Comparison of ENCODE assay signal across 10 mouse cellular contexts in the genomic region with DNA sequence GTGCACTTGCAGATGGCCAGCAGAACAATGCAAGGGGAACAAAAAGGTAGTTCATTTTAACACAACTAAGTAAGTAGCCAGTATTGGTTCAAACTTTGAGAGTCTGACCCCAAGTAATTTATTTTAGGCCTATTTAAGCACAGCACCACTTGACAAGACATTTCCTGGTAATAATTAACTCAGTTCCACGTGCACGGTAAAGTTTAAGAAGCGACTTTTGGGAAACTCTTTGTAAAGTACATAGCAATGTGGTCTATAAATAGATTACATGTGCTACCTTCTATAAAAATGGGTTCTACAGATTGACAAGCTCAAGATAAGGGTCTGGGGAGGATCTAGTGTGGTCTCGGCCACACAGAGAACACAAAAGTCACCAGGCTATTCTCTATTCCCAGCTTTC. TPM values are rescaled to one million over a fixed set of nuclear protein-coding genes. Genes with fewer than 3 reads are reported as not detected.
DNase-seq lines count a peak whose midpoint lies in the region; ATAC-seq lines count a peak whose summit lies in the region.
"Had no signal": no experiment of that assay in that cellular context is flagged by ENCODE, and none has a peak within 500 bp of the region (broad histone marks: within the 10 kb centered on the region; RNA-seq: fewer than 3 reads in every experiment).

No protein-coding gene starts in this region.

- H3K27ac ChIP-seq in hindbrain, embryonic 11.5 days (ENCODE audit: low read depth, low read length) = peak overlapping the region; percentile 43; the same call in 1 of the 2 replicates
- H3K27ac ChIP-seq in hindbrain, embryonic 13.5 days = no peak overlapping the region
- H3K27ac ChIP-seq in neural tube, embryonic 13.5 days (replicated peaks) = peak overlapping the region; percentile 78
- H3K27ac ChIP-seq in limb, embryonic 13.5 days = peak overlapping the region; percentile 94; the same call in 1 of the 2 replicates

- no peak for DNase-seq in hindbrain, embryonic 11.5 days (ENCODE audit: low spot score)
- no peak for DNase-seq in neural tube, embryonic 10.5 days (ENCODE audit: extremely low spot score, low spot score)
- peak; percentile 71 for DNase-seq in yolk sac, embryonic 10.5 days (ENCODE audit: low spot score)
- DNase-seq in adrenal gland, postnatal 14 days = no peak
- no peak for DNase-seq in left cerebral cortex, adult 8-10 months (ENCODE audit: low spot score in 2 of 2)
- DNase-seq: adrenal gland, postnatal 36 days had no signal

- H3K9me3 ChIP-seq in hindbrain, embryonic 11.5 days (ENCODE audit: control insufficient read depth, low read length) = no peaks in the 10 kb centered on the region
- no peaks in the 10 kb centered on the region for H3K9me3 ChIP-seq in hindbrain, embryonic 13.5 days
- H3K9me3 ChIP-seq in neural tube, embryonic 13.5 days = no peaks in the 10 kb centered on the region
- no peaks in the 10 kb centered on the region for H3K9me3 ChIP-seq in limb, embryonic 13.5 days
- H3K9me3 ChIP-seq: G1E had no signal

- H3K9ac ChIP-seq in hindbrain, embryonic 11.5 days (ENCODE audit: low read depth, low read length) = no peak overlapping the region
- H3K9ac ChIP-seq in hindbrain, embryonic 13.5 days = no peak overlapping the region
- 0 out of 2 replicates have a peak overlapping the region, but pooled peaks have one; percentile 31 for H3K9ac ChIP-seq in neural tube, embryonic 13.5 days
- no peak overlapping the region for H3K9ac ChIP-seq in limb, embryonic 13.5 days

- no peaks in the 10 kb centered on the region for H3K27me3 ChIP-seq in hindbrain, embryonic 11.5 days (ENCODE audit: control insufficient read depth, insufficient read depth, low read length)
- H3K27me3 ChIP-seq in hindbrain, embryonic 13.5 days = no peaks in the 10 kb centered on the region
- H3K27me3 ChIP-seq in neural tube, embryonic 13.5 days = no peaks in the 10 kb centered on the region
- no peaks in the 10 kb centered on the region for H3K27me3 ChIP-seq in limb, embryonic 13.5 days

- H3K36me3 ChIP-seq in hindbrain, embryonic 11.5 days (ENCODE audit: control insufficient read depth, insufficient read depth, low read length) = no peaks in the 10 kb centered on the region
- H3K36me3 ChIP-seq in hindbrain, embryonic 13.5 days = no peaks in the 10 kb centered on the region
- H3K36me3 ChIP-seq in neural tube, embryonic 13.5 days = no peaks in the 10 kb centered on the region
- H3K36me3 ChIP-seq in limb, embryonic 13.5 days = no peaks in the 10 kb centered on the region
- H3K36me3 ChIP-seq: G1E had no signal

- no peak for ATAC-seq in hindbrain, embryonic 11.5 days (ENCODE audit: low FRiP score)
- ATAC-seq in hindbrain, embryonic 13.5 days (ENCODE audit: low FRiP score) = no peak
- ATAC-seq in neural tube, embryonic 13.5 days (ENCODE audit: low read depth) = no peak
- no peak for ATAC-seq in limb, embryonic 13.5 days (ENCODE audit: low FRiP score, low read depth)

- H3K4me3 ChIP-seq in hindbrain, embryonic 11.5 days (ENCODE audit: low read depth, low read length) = no peak overlapping the region
- H3K4me3 ChIP-seq in hindbrain, embryonic 13.5 days = no peak overlapping the region
- H3K4me3 ChIP-seq in neural tube, embryonic 13.5 days = no peak overlapping the region
- no peak overlapping the region for H3K4me3 ChIP-seq in limb, embryonic 13.5 days

- no peak overlapping the region for H3K4me2 ChIP-seq in hindbrain, embryonic 11.5 days (replicated peaks; ENCODE audit: low read depth, low read length)
- H3K4me2 ChIP-seq in hindbrain, embryonic 13.5 days = no peak overlapping the region
- H3K4me2 ChIP-seq in neural tube, embryonic 13.5 days = no peak overlapping the region
- no peak overlapping the region for H3K4me2 ChIP-seq in limb, embryonic 13.5 days (replicated peaks)

- H3K4me1 ChIP-seq in hindbrain, embryonic 11.5 days (replicated peaks; ENCODE audit: control insufficient read depth, insufficient read depth, low read length) = peaks cover 12% of the 10 kb centered on the region; the same call in 1 of the 2 replicates
- peaks cover 25% of the 10 kb centered on the region for H3K4me1 ChIP-seq in hindbrain, embryonic 13.5 days (replicated peaks)
- peaks cover 29% of the 10 kb centered on the region for H3K4me1 ChIP-seq in neural tube, embryonic 13.5 days (replicated peaks)
- H3K4me1 ChIP-seq in limb, embryonic 13.5 days = peaks cover 41% of the 10 kb centered on the region

- WGBS in hindbrain, embryonic 11.5 days = 51% methylated on average over 4 of the region's 4 CpGs
- 51% methylated on average over 4 of the region's 4 CpGs for WGBS in hindbrain, embryonic 13.5 days
- WGBS in neural tube, embryonic 13.5 days = 44% methylated on average over 4 of the region's 4 CpGs
- WGBS in limb, embryonic 13.5 days = 32% methylated on average over 4 of the region's 4 CpGs

RNA-seq across cellular contexts. Expression of gene Hnrnpl, which starts 4.6 kb away (rescaled TPM):
- polyA plus RNA-seq in hindbrain, embryonic 11.5 days (2014; fragmentation: Nextera tagmentation; extraction: Ambion mirVana) = 306 and 312 TPM in 2 replicates
- polyA plus RNA-seq in hindbrain, embryonic 13.5 days (2015; fragmentation: Nextera tagmentation; extraction: Ambion mirVana) = 200 and 202 TPM in 2 replicates
- polyA plus RNA-seq in neural tube, embryonic 13.5 days (2015; fragmentation: Nextera tagmentation; extraction: Ambion mirVana) = 214 and 237 TPM in 2 replicates
- polyA plus RNA-seq in limb, embryonic 13.5 days (2015; fragmentation: Nextera tagmentation; extraction: Ambion mirVana) = 284 and 285 TPM in 2 replicates
- total RNA-seq in adrenal gland, postnatal 14 days (2021) = 423 and 480 TPM in 2 replicates
- 100 to 1,000 TPM; 433 to 466 (median 453) TPM for total RNA-seq in left cerebral cortex, adult 8-10 months (2022)

RNA-seq across cellular contexts. Expression of gene Rinl, which starts 15.0 kb away (rescaled TPM):
- polyA plus RNA-seq in hindbrain, embryonic 11.5 days (2014; fragmentation: Nextera tagmentation; extraction: Ambion mirVana) = 2.5 and 2.7 TPM in 2 replicates
- 2.7 and 2.8 TPM in 2 replicates for polyA plus RNA-seq in hindbrain, embryonic 13.5 days (2015; fragmentation: Nextera tagmentation; extraction: Ambion mirVana)
- 1.7 and 2.6 TPM in 2 replicates for polyA plus RNA-seq in neural tube, embryonic 13.5 days (2015; fragmentation: Nextera tagmentation; extraction: Ambion mirVana)
- polyA plus RNA-seq in limb, embryonic 13.5 days (2015; fragmentation: Nextera tagmentation; extraction: Ambion mirVana) = 3.1 and 3.6 TPM in 2 replicates
- total RNA-seq in adrenal gland, postnatal 14 days (2021) = 3.1 and 7.3 TPM in 2 replicates
- total RNA-seq in left cerebral cortex, adult 8-10 months (2022) = 1 to 10 TPM; 2.0 to 4.9 (median 4.1) TPM

RNA-seq across cellular contexts. Expression of gene Ech1, which starts 21.3 kb away (rescaled TPM):
- 83.8 and 84.2 TPM in 2 replicates for polyA plus RNA-seq in hindbrain, embryonic 11.5 days (2014; fragmentation: Nextera tagmentation; extraction: Ambion mirVana)
- 81.8 and 87.5 TPM in 2 replicates for polyA plus RNA-seq in hindbrain, embryonic 13.5 days (2015; fragmentation: Nextera tagmentation; extraction: Ambion mirVana)
- polyA plus RNA-seq in neural tube, embryonic 13.5 days (2015; fragmentation: Nextera tagmentation; extraction: Ambion mirVana) = 88.7 and 98.1 TPM in 2 replicates
- polyA plus RNA-seq in limb, embryonic 13.5 days (2015; fragmentation: Nextera tagmentation; extraction: Ambion mirVana) = 155 TPM in 2 replicates
- 1,138 and 1,196 TPM in 2 replicates for total RNA-seq in adrenal gland, postnatal 14 days (2021)
- 10 to 100 TPM; 57.9 to 68.0 (median 62.2) TPM for total RNA-seq in left cerebral cortex, adult 8-10 months (2022)

RNA-seq across cellular contexts. Expression of gene Lgals4, which starts 29.9 kb away (rescaled TPM):
- 2.1 and 2.5 TPM in 2 replicates for polyA plus RNA-seq in hindbrain, embryonic 11.5 days (2014; fragmentation: Nextera tagmentation; extraction: Ambion mirVana)
- 5.6 and 6.3 TPM in 2 replicates for polyA plus RNA-seq in hindbrain, embryonic 13.5 days (2015; fragmentation: Nextera tagmentation; extraction: Ambion mirVana)
- 5.0 and 6.2 TPM in 2 replicates for polyA plus RNA-seq in neural tube, embryonic 13.5 days (2015; fragmentation: Nextera tagmentation; extraction: Ambion mirVana)
- polyA plus RNA-seq in limb, embryonic 13.5 days (2015; fragmentation: Nextera tagmentation; extraction: Ambion mirVana) = 9.6 and 10.3 TPM in 2 replicates
- 18.7 and 32.4 TPM in 2 replicates for total RNA-seq in adrenal gland, postnatal 14 days (2021)
- total RNA-seq in left cerebral cortex, adult 8-10 months (2022) = 1 to 10 TPM; 1.4 to 3.4 (median 3.0) TPM

RNA-seq across cellular contexts. Expression of gene Nfkbib, which starts 36.4 kb away (rescaled TPM):
- polyA plus RNA-seq in hindbrain, embryonic 11.5 days (2014; fragmentation: Nextera tagmentation; extraction: Ambion mirVana) = 42.0 and 43.7 TPM in 2 replicates
- 58.6 and 59.5 TPM in 2 replicates for polyA plus RNA-seq in hindbrain, embryonic 13.5 days (2015; fragmentation: Nextera tagmentation; extraction: Ambion mirVana)
- polyA plus RNA-seq in neural tube, embryonic 13.5 days (2015; fragmentation: Nextera tagmentation; extraction: Ambion mirVana) = 63.4 and 67.7 TPM in 2 replicates
- polyA plus RNA-seq in limb, embryonic 13.5 days (2015; fragmentation: Nextera tagmentation; extraction: Ambion mirVana) = 41.7 and 46.0 TPM in 2 replicates
- 38.5 and 43.0 TPM in 2 replicates for total RNA-seq in adrenal gland, postnatal 14 days (2021)
- 10 to 100 TPM; 32.2 to 34.7 (median 33.3) TPM for total RNA-seq in left cerebral cortex, adult 8-10 months (2022)
